Mouse (Mus musculus) lung, postnatal 0 days (tissue): ENCODE measurements around the gene Rpl35. TPM values are rescaled to one million over a fixed set of nuclear protein-coding genes. Genes with fewer than 3 reads are reported as not detected.
"Not testable (repeated sequence)": the region's sequence is repeated elsewhere in the genome, so short reads cannot be mapped to it uniquely, and the experiment has no call there.

Experiments
- ATAC-seq: fragments of 200-750 bp; cut with Nextera tagmentation; 2 replicates; pipeline ENCODE4 v1.8.0; 2017; ENCODE audit warnings: moderate library complexity
- DNase-seq: peaks from one replicate; pipeline ENCODE4 v3.0.0-alpha.2; 2016; ENCODE audit warnings: low spot score
- H3K27ac ChIP-seq: fragments of 300-500 bp; sonication (generic); 2 replicates; pipeline ENCODE4 v1.5.1; 2014; ENCODE audit warnings: antibody characterized with exemption, mild to moderate bottlenecking, low read length, mixed read lengths
- H3K27me3 ChIP-seq: fragments of 300-500 bp; sonication (generic); replicated peaks from 2 replicates; pipeline ENCODE4 v1.6.1; 2014; ENCODE audit warnings: low read length, mixed read lengths; ENCODE audit not compliant: insufficient read depth
- H3K36me3 ChIP-seq: fragments of 300-500 bp; sonication (generic); 2 replicates; pipeline ENCODE4 v1.6.1; 2014; ENCODE audit warnings: low read length, mixed read lengths; ENCODE audit not compliant: insufficient read depth
- H3K4me1 ChIP-seq: fragments of 300-500 bp; sonication (generic); 2 replicates; pipeline ENCODE4 v1.6.1; 2014; ENCODE audit warnings: antibody characterized with exemption, low read depth, low read length, mixed read lengths; ENCODE audit not compliant: insufficient read depth
- H3K4me2 ChIP-seq: fragments of 300-500 bp; sonication (generic); replicated peaks from 2 replicates; pipeline ENCODE4 v1.6.1; 2014; ENCODE audit warnings: low read depth, mild to moderate bottlenecking, low read length, moderate library complexity, mixed read lengths
- H3K4me3 ChIP-seq: fragments of 300-500 bp; sonication (generic); 2 replicates; pipeline ENCODE4 v1.5.1; 2014; ENCODE audit warnings: low read depth, low read length
- H3K9ac ChIP-seq: fragments of 300-500 bp; sonication (generic); replicated peaks from 2 replicates; pipeline ENCODE4 v1.6.1; 2014; ENCODE audit warnings: low read depth, mild to moderate bottlenecking
- H3K9me3 ChIP-seq: fragments of 300-500 bp; sonication (generic); 2 replicates; pipeline ENCODE4 v1.6.1; 2016; ENCODE audit warnings: low read length, mixed read lengths
- CTCF ChIP-seq: IDR thresholded peaks from 2 replicates; pipeline ENCODE4 v1.5.1; 2016; ENCODE audit warnings: antibody characterized with exemption, mild to moderate bottlenecking
- EP300 ChIP-seq: IDR thresholded peaks from 2 replicates; pipeline ENCODE4 v1.6.1; 2016; ENCODE audit warnings: antibody characterized with exemption, mild to moderate bottlenecking, control low read depth
- WGBS: fragments of 180-500 bp; shearing (Covaris S2); extraction: QIAGEN DNeasy Blood & Tissue Kit; methylation state at CpG from one replicate; pipeline ENCODE4 v1.1.7; 2014; 5-methylcytosine and 5-hydroxymethylcytosine counted together
- polyA plus RNA-seq: library from polyadenylated mRNA; unstranded; fragments of >200 nt; fragmentation: Nextera tagmentation; extraction: Ambion mirVana; gene quantifications from 2 replicates; pipeline ENCODE4 v1.2.1, GENCODE M21; 2015

The Rpl35 gene
- polyA plus RNA-seq, 1 experiment from 2014 or later = 675 TPM

DNA sequence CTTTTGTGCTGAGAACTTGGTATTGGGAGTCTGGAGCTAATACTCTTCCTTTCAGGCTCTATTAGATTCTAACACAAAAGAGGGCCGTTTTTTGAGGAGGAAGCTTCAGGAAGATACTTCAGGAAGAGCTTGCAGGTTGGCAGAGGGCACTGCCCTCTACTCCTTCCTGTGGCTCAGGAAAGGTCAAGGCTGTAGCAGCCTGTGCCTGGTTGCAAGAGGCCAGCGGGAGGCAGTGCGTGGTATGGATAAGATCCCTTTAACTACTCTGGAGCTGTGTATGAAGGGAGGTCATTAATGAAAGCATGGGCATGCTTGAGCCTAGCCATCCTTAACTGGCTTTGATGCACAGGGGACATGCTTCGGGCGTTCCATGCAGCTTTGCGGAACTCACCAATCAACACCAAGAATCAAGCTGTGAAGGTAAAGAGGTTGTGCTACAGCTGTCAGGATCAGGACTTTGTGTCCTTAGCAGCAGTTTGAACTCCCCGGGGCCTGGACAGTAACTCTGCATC, 7.4 kb upstream of the Rpl35 start:
- H3K27ac ChIP-seq = no peak overlapping the region
- H3K27me3 ChIP-seq = no peaks in the 10 kb centered on the region
- WGBS = 80% methylated on average over 7 of the region's 7 CpGs
- no peak overlapping the region for H3K4me3 ChIP-seq
- DNase-seq (no peak), ATAC-seq (no peak)
- peaks cover 30% of the 10 kb centered on the region; the same call in 1 of the 2 replicates for H3K36me3 ChIP-seq
- H3K4me1 ChIP-seq = peaks cover 13% of the 10 kb centered on the region; the same call in 1 of the 2 replicates
- H3K9ac ChIP-seq = no peak overlapping the region
- no peaks in the 10 kb centered on the region for H3K9me3 ChIP-seq
- no peak overlapping the region for H3K4me2 ChIP-seq
- TF ChIP-seq EP300 = no peak
- TF ChIP-seq CTCF = no peak

DNA sequence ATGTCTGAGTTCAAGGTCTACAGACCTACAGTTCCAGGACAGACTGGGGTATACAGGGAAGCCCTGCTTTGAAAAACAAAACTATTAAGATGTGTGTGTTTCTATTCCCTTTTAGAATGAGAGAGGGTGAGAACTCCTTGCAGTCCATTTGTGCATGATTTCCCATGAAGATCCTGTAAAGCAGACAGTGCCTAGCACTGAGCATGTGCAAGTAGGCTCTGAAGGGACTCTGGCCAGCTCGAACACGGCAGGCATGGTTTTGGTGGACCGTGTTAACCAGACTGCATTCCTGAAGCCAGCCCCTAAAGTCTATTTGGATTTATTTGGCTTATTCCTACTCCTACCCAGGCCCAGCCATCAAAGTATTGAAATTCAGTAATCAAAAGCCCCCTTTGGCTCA, 6.5 kb upstream of the Rpl35 start:
- H3K4me1 ChIP-seq = peaks cover 16% of the 10 kb centered on the region
- no peak overlapping the region for H3K9ac ChIP-seq
- no peak overlapping the region for H3K27ac ChIP-seq
- 77% methylated on average over 3 of the region's 3 CpGs for WGBS
- no peak overlapping the region for H3K4me2 ChIP-seq
- no peak for TF ChIP-seq CTCF
- no peak for TF ChIP-seq EP300
- H3K36me3 ChIP-seq = peaks cover 25% of the 10 kb centered on the region; the same call in 1 of the 2 replicates
- H3K27me3 ChIP-seq = no peaks in the 10 kb centered on the region
- no peak overlapping the region for H3K4me3 ChIP-seq
- ATAC-seq (no peak), DNase-seq (no peak)
- no peaks in the 10 kb centered on the region for H3K9me3 ChIP-seq

DNA sequence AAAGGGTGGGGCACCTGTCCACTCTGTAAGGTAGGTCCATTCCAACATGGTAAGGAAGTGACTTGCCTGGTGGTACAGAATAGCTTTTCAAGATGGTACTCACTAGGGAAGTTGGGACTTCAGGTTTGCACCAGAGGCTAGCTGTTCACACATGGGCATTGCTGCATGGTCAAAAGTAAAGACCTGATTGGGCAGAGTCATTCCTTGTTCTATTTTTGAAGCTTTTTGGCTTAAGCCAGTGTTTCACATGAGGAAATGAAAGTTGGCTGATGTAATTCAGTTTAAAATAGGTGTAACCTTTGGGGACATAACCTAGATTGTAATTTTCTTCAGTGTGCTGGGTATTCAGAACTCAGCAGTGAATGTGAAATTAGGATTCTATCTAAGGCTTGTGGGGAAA, 5.8 kb upstream of the Rpl35 start:
- H3K4me3 ChIP-seq = no peak overlapping the region
- H3K4me2 ChIP-seq = no peak overlapping the region
- no peak for ATAC-seq
- peaks cover 18% of the 10 kb centered on the region; the same call in 1 of the 2 replicates for H3K36me3 ChIP-seq
- DNase-seq = no peak
- peaks cover 18% of the 10 kb centered on the region for H3K4me1 ChIP-seq
- TF ChIP-seq CTCF (no peak), EP300 (no peak)
- no peaks in the 10 kb centered on the region for H3K9me3 ChIP-seq
- no peak overlapping the region for H3K9ac ChIP-seq
- H3K27me3 ChIP-seq = no peaks in the 10 kb centered on the region
- H3K27ac ChIP-seq = no peak overlapping the region

DNA sequence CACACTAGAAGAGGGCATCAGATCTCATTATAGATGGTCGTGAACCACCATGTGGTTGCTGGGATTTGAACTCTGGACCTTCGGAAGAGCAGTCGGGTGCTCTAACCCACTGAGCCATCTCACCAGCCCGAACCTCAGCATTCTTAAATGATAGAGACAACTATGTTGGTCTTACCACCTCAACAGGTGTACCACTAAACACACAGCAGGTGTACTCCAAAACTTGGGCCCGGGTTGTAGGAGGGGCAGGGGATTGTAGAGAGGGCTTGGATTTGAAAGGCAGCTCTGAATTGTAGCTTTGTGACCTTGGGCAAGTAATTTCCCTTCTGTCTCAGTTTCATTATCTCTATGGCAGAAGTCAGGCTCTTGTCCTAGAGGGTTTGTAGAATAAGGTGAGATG, 4.7 kb upstream of the Rpl35 start:
- H3K4me1 ChIP-seq = peaks cover 24% of the 10 kb centered on the region
- not testable (repeated sequence) for H3K4me3 ChIP-seq, H3K9me3 ChIP-seq, H3K36me3 ChIP-seq, H3K27ac ChIP-seq, H3K9ac ChIP-seq, DNase-seq, ATAC-seq, H3K4me2 ChIP-seq, H3K27me3 ChIP-seq
- WGBS = 90% methylated on average over 5 of the region's 5 CpGs

DNA sequence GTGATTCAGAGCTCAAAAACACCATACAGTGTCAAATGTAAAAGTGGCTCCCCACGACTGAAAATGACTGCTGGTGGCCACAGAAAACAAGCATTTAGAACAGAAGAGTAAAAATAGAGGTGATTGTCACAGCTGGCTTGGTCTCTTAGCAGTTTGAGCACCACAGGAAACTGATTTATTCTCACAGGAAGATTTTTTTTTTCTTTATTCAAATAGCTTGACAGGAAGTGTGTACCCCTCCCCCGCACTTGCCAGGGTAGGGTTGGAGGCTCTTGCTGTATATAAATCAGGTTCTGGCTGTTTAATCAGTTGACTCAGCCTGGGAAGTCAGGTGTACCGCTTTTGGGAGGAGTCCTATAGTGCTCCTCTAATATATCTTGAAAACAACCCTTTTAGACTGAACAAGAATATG, 3.5 kb upstream of the Rpl35 start:
- Histone ChIP-seq H3K9me3 (no peaks in the 10 kb centered on the region), H3K4me3 (peak overlapping the region; percentile 91), H3K4me2 (peak overlapping the region; percentile 98), H3K9ac (peak overlapping the region; percentile 85), H3K27ac (peak overlapping the region; percentile 92), H3K4me1 (peaks cover 27% of the 10 kb centered on the region), H3K27me3 (no peaks in the 10 kb centered on the region), H3K36me3 (no peaks in the 10 kb centered on the region)
- TF ChIP-seq CTCF (no peak), EP300 (no peak)
- 7% methylated on average over 3 of the region's 3 CpGs for whole genome bisulfite sequencing
- peak; percentile 72 for DNase-seq
- no peak for ATAC-seq

DNA sequence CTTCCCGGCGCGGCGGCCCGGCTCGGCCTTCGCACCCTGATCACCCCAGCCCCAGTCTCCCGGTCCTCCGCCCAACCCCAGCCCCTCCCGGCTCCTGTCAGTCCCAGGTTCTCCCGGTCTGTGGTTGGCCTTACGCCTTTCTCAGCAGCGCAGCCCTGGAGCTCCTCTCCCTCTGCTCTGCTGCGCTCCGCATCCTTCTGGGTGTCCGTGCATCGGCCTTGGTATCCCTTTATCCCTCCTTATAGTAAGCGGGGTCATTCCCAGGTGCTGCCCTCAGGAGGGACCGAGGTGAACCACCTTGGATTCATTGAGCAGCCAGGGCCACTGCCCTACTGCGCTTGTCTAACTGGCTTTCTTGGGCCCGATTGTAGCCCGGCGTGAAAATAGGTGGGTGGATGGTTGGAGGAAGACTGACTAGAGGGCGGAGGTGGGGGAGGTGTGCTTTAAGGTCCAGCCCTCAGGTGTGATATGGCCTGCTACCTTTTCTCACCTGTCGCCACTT, 3.0 kb upstream of the Rpl35 start:
- peak overlapping the region; percentile 91 for H3K4me3 ChIP-seq
- peak overlapping the region; percentile 98 for H3K4me2 ChIP-seq
- H3K36me3 ChIP-seq = no peaks in the 10 kb centered on the region
- H3K4me1 ChIP-seq = peaks cover 30% of the 10 kb centered on the region
- DNase-seq (peak; percentile 58), ATAC-seq (peak; percentile 36)
- TF ChIP-seq CTCF (peak; percentile 17; the same call in 1 of the 2 replicates), EP300 (no peak)
- H3K27ac ChIP-seq = peak overlapping the region; percentile 92
- no peaks in the 10 kb centered on the region for H3K9me3 ChIP-seq
- 2% methylated on average over 22 of the region's 25 CpGs for WGBS
- H3K27me3 ChIP-seq = no peaks in the 10 kb centered on the region
- H3K9ac ChIP-seq = peak overlapping the region; percentile 85
